Mouse (Mus musculus): Measurements from ENCODE around the gene Ctsk. TPM values are rescaled to one million over a fixed set of nuclear protein-coding genes. Genes with fewer than 3 reads are reported as not detected.
A peak's percentile ranks its signal among the peaks of the same experiment; 100 is the strongest.

Gene Ctsk
- polyA plus RNA-seq, 1 experiment from 2014 or later: 13.2 TPM

DNA sequence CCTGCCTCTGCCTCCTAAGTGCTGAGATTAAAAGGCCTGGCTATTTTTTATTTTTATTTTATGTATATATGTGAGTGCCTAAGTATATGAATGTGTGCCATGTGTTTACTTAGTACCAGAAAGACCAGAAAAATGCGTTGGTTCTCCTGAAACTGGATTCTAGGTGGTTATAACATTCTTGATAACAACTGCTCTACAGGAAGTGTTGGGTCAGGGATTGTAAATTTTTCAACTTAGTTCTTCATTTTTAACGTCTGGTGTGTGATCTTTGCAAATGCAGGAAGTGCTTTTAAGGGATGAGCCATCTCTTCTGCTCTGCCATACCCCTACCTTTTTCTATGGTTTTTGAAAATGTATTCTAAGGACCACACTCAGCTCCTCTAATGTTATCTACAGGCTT lies 12.6 kb upstream of the Ctsk start:
- DNase-seq (ENCODE audit: low spot score) (no peak), ATAC-seq (replicated peaks; ENCODE audit: insufficient number of reproducible peaks, low FRiP score, low TSS enrichment, low read depth) (no peak)
- no peaks in the 10 kb centered on the region for H3K4me1 ChIP-seq (ENCODE audit: control insufficient read depth, insufficient read depth, low read length)
- H3K9ac ChIP-seq (replicated peaks; ENCODE audit: low read length): no peak overlapping the region
- 88% methylated on average over 2 of the region's 2 CpGs for WGBS
- no peak overlapping the region for H3K4me3 ChIP-seq (ENCODE audit: low read depth, low read length)
- H3K4me2 ChIP-seq (ENCODE audit: low read depth, low read length): no peak overlapping the region
- no peaks in the 10 kb centered on the region for H3K27me3 ChIP-seq (ENCODE audit: control insufficient read depth, insufficient read depth, low read length)
- no peaks in the 10 kb centered on the region for H3K9me3 ChIP-seq (replicated peaks; ENCODE audit: control insufficient read depth, low read length)
- H3K36me3 ChIP-seq (replicated peaks; ENCODE audit: control insufficient read depth, insufficient read depth, low read depth, low read length): peaks cover 5% of the 10 kb centered on the region; the same call in 1 of the 2 replicates
- H3K27ac ChIP-seq (replicated peaks; ENCODE audit: low read depth, low read length): no peak overlapping the region

GRCm38 (mm10) chr3:95488679-95489078 lies 10.4 kb upstream of the Ctsk start:
- H3K4me3 ChIP-seq (ENCODE audit: low read depth, low read length): no peak overlapping the region
- DNase-seq (ENCODE audit: low spot score) (no peak), ATAC-seq (replicated peaks; ENCODE audit: insufficient number of reproducible peaks, low FRiP score, low TSS enrichment, low read depth) (no peak)
- H3K9ac ChIP-seq (replicated peaks; ENCODE audit: low read length): no peak overlapping the region
- H3K4me2 ChIP-seq (ENCODE audit: low read depth, low read length): no peak overlapping the region
- H3K4me1 ChIP-seq (ENCODE audit: control insufficient read depth, insufficient read depth, low read length): no peaks in the 10 kb centered on the region
- H3K36me3 ChIP-seq (replicated peaks; ENCODE audit: control insufficient read depth, insufficient read depth, low read depth, low read length): peaks cover 5% of the 10 kb centered on the region; the same call in 1 of the 2 replicates
- H3K27ac ChIP-seq (replicated peaks; ENCODE audit: low read depth, low read length): no peak overlapping the region
- no peaks in the 10 kb centered on the region for H3K9me3 ChIP-seq (replicated peaks; ENCODE audit: control insufficient read depth, low read length)
- WGBS: 87% methylated on average over 3 of the region's 3 CpGs
- H3K27me3 ChIP-seq (ENCODE audit: control insufficient read depth, insufficient read depth, low read length): no peaks in the 10 kb centered on the region

GRCm38 (mm10) chr3:95490238-95490637 lies 8.8 kb upstream of the Ctsk start:
- ATAC-seq (replicated peaks; ENCODE audit: insufficient number of reproducible peaks, low FRiP score, low TSS enrichment, low read depth) (no peak), DNase-seq (ENCODE audit: low spot score) (no peak)
- no peaks in the 10 kb centered on the region for H3K4me1 ChIP-seq (ENCODE audit: control insufficient read depth, insufficient read depth, low read length)
- H3K4me2 ChIP-seq (ENCODE audit: low read depth, low read length): no peak overlapping the region
- H3K27me3 ChIP-seq (ENCODE audit: control insufficient read depth, insufficient read depth, low read length): no peaks in the 10 kb centered on the region
- no peak overlapping the region for H3K9ac ChIP-seq (replicated peaks; ENCODE audit: low read length)
- no peak overlapping the region for H3K4me3 ChIP-seq (ENCODE audit: low read depth, low read length)
- no peak overlapping the region for H3K27ac ChIP-seq (replicated peaks; ENCODE audit: low read depth, low read length)
- 94% methylated on average over 2 of the region's 2 CpGs for WGBS
- H3K36me3 ChIP-seq (replicated peaks; ENCODE audit: control insufficient read depth, insufficient read depth, low read depth, low read length): peaks cover 5% of the 10 kb centered on the region; the same call in 1 of the 2 replicates
- no peaks in the 10 kb centered on the region for H3K9me3 ChIP-seq (replicated peaks; ENCODE audit: control insufficient read depth, low read length)

- no peaks in the 10 kb centered on the region for H3K9me3 ChIP-seq (replicated peaks; ENCODE audit: control insufficient read depth, low read length)
- 39% methylated on average over 6 of the region's 6 CpGs for WGBS
- no peaks in the 10 kb centered on the region for H3K27me3 ChIP-seq (ENCODE audit: control insufficient read depth, insufficient read depth, low read length)
- no peak overlapping the region for H3K9ac ChIP-seq (replicated peaks; ENCODE audit: low read length)
- H3K4me3 ChIP-seq (ENCODE audit: low read depth, low read length): no peak overlapping the region
- no peak overlapping the region for H3K27ac ChIP-seq (replicated peaks; ENCODE audit: low read depth, low read length)
- ATAC-seq (replicated peaks; ENCODE audit: insufficient number of reproducible peaks, low FRiP score, low TSS enrichment, low read depth) (peak; percentile 68; the same call in 1 of the 2 replicates), DNase-seq (ENCODE audit: low spot score) (peak; percentile 74)
- peaks cover 2% of the 10 kb centered on the region; the same call in 1 of the 2 replicates for H3K36me3 ChIP-seq (replicated peaks; ENCODE audit: control insufficient read depth, insufficient read depth, low read depth, low read length)
- H3K4me2 ChIP-seq (ENCODE audit: low read depth, low read length): no peak overlapping the region
- no peaks in the 10 kb centered on the region for H3K4me1 ChIP-seq (ENCODE audit: control insufficient read depth, insufficient read depth, low read length)
These were observed 4.7 kb upstream of the Ctsk start for GRCm38 (mm10) chr3:95494342-95494741.

DNA sequence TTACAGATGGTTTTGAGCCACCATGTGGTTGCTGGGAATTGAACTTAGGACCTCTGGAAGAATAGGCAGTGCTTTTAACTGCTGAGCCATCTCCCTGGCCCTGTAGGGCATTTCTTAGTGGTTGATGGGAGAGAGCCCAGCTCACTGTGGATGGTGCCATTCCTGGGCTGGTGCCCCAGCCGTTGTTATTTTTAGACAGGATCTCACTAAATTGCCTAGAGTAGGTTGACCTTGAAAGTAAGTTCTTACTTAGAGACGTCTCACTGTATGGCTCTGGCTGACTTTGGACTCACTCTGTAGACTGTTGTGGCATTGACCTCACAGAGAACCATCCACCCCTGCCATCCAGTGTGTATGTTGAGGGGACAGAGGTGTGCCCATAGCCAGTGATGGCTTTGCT lies 827 bp upstream of the Ctsk start:
- Histone ChIP-seq H3K4me1 (ENCODE audit: control insufficient read depth, insufficient read depth, low read length) (peaks cover 2% of the 10 kb centered on the region; the same call in 1 of the 2 replicates), H3K27ac (replicated peaks; ENCODE audit: low read depth, low read length) (no peak overlapping the region), H3K9me3 (replicated peaks; ENCODE audit: control insufficient read depth, low read length) (no peaks in the 10 kb centered on the region), H3K36me3 (replicated peaks; ENCODE audit: control insufficient read depth, insufficient read depth, low read depth, low read length) (no peaks in the 10 kb centered on the region), H3K9ac (replicated peaks; ENCODE audit: low read length) (no peak overlapping the region), H3K27me3 (ENCODE audit: control insufficient read depth, insufficient read depth, low read length) (no peaks in the 10 kb centered on the region), H3K4me2 (ENCODE audit: low read depth, low read length) (no peak overlapping the region), H3K4me3 (ENCODE audit: low read depth, low read length) (no peak overlapping the region)
- DNase-seq (ENCODE audit: low spot score): no peak
- 79% methylated on average over 2 of the region's 2 CpGs for WGBS
- ATAC-seq (replicated peaks; ENCODE audit: insufficient number of reproducible peaks, low FRiP score, low TSS enrichment, low read depth): no peak

DNA sequence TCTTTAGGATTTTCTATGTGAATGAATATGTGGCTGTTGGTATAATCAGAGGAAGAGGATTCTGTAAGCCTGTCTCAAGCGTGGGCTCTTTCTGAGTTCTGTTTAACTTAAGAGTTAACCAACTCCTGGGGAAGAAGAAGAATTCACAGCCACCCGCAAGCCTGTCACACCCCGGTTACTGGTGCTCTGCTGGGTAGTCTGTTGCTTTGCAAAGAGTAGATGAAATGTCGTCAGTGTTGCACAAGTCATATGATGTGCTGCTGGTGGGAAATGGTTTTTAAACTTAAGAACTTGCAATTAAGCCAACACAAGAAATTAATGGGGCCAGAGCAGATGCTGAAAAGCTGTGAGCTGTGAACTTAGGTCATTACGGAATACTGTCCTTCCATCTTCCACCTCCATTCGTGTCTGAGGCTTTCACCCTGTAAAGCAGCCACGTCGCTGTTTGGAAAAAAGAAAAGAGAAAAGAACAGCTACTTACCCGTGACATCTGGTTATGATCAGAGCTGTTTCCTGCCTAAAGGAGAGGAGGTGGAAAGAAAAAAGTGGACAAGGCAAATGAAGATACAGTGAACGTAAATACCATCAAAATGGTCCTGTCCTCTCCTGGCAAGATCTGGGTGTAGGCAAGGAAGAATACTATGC lies 562 bp downstream of the Ctsk start:
- Histone ChIP-seq H3K36me3 (replicated peaks; ENCODE audit: control insufficient read depth, insufficient read depth, low read depth, low read length) (no peaks in the 10 kb centered on the region), H3K27me3 (ENCODE audit: control insufficient read depth, insufficient read depth, low read length) (no peaks in the 10 kb centered on the region), H3K4me1 (ENCODE audit: control insufficient read depth, insufficient read depth, low read length) (peaks cover 2% of the 10 kb centered on the region; the same call in 1 of the 2 replicates), H3K9ac (replicated peaks; ENCODE audit: low read length) (peak overlapping the region; percentile 41), H3K9me3 (replicated peaks; ENCODE audit: control insufficient read depth, low read length) (no peaks in the 10 kb centered on the region), H3K27ac (replicated peaks; ENCODE audit: low read depth, low read length) (peak overlapping the region; percentile 76), H3K4me3 (ENCODE audit: low read depth, low read length) (0 out of 2 replicates have a peak overlapping the region, but pooled peaks have one; percentile 15), H3K4me2 (ENCODE audit: low read depth, low read length) (peak overlapping the region; percentile 37)
- DNase-seq (ENCODE audit: low spot score) (peak; percentile 74), ATAC-seq (replicated peaks; ENCODE audit: insufficient number of reproducible peaks, low FRiP score, low TSS enrichment, low read depth) (no peak)
- 34% methylated on average over 10 of the region's 10 CpGs for WGBS

- H3K27me3 ChIP-seq (ENCODE audit: control insufficient read depth, insufficient read depth, low read length): no peaks in the 10 kb centered on the region
- 40% methylated on average over 2 of the region's 2 CpGs for WGBS
- DNase-seq (ENCODE audit: low spot score) (no peak), ATAC-seq (replicated peaks; ENCODE audit: insufficient number of reproducible peaks, low FRiP score, low TSS enrichment, low read depth) (no peak)
- H3K4me1 ChIP-seq (ENCODE audit: control insufficient read depth, insufficient read depth, low read length): peaks cover 2% of the 10 kb centered on the region; the same call in 1 of the 2 replicates
- H3K36me3 ChIP-seq (replicated peaks; ENCODE audit: control insufficient read depth, insufficient read depth, low read depth, low read length): no peaks in the 10 kb centered on the region; the same call in 1 of the 2 replicates
- no peak overlapping the region for H3K27ac ChIP-seq (replicated peaks; ENCODE audit: low read depth, low read length)
- no peak overlapping the region for H3K4me3 ChIP-seq (ENCODE audit: low read depth, low read length)
- H3K9ac ChIP-seq (replicated peaks; ENCODE audit: low read length): no peak overlapping the region
- no peaks in the 10 kb centered on the region for H3K9me3 ChIP-seq (replicated peaks; ENCODE audit: control insufficient read depth, low read length)
- no peak overlapping the region for H3K4me2 ChIP-seq (ENCODE audit: low read depth, low read length)
These were observed 3.3 kb downstream of the Ctsk start for GRCm38 (mm10) chr3:95502312-95502711.

GRCm38 (mm10) chr3:95509348-95509747 lies 10.3 kb downstream of the Ctsk start:
- no peak overlapping the region for H3K4me3 ChIP-seq (ENCODE audit: low read depth, low read length)
- ATAC-seq (replicated peaks; ENCODE audit: insufficient number of reproducible peaks, low FRiP score, low TSS enrichment, low read depth) (no peak), DNase-seq (ENCODE audit: low spot score) (no peak)
- no peak overlapping the region for H3K27ac ChIP-seq (replicated peaks; ENCODE audit: low read depth, low read length)
- no peaks in the 10 kb centered on the region; the same call in 1 of the 2 replicates for H3K36me3 ChIP-seq (replicated peaks; ENCODE audit: control insufficient read depth, insufficient read depth, low read depth, low read length)
- H3K27me3 ChIP-seq (ENCODE audit: control insufficient read depth, insufficient read depth, low read length): no peaks in the 10 kb centered on the region
- no peak overlapping the region for H3K9ac ChIP-seq (replicated peaks; ENCODE audit: low read length)
- no peak overlapping the region for H3K4me2 ChIP-seq (ENCODE audit: low read depth, low read length)
- WGBS: 76% methylated on average over 6 of the region's 6 CpGs
- no peaks in the 10 kb centered on the region for H3K9me3 ChIP-seq (replicated peaks; ENCODE audit: control insufficient read depth, low read length)
- no peaks in the 10 kb centered on the region for H3K4me1 ChIP-seq (ENCODE audit: control insufficient read depth, insufficient read depth, low read length)

All from embryonic facial prominence, embryonic 11.5 days (tissue).